Mouse (Mus musculus) left cerebral cortex, postnatal 25 days (tissue): ENCODE results near the gene Birc6. TPM values are rescaled to one million over a fixed set of nuclear protein-coding genes. Genes with fewer than 3 reads are reported as not detected.

Experiments used
- DNase-seq, 2 experiments: peaks; one replicate each; pipeline ENCODE4 v3.0.0; 2022; ENCODE audit warnings: low spot score in 2 of 2, mixed read lengths in 1 of 2
- intact Hi-C: fragments of 180-260 bp; cut with DNase I; formaldehyde crosslinking; loops from one replicate; pipeline ENCODE4 v1.15.1; 2025
- total RNA-seq, 2 experiments: library from RNA; stranded (reverse); gene quantifications; 2 replicates each; pipeline ENCODE4 v1.2.3; 2021

The Birc6 gene
- total RNA-seq, 2 experiments from 2014 or later = 138 to 140 TPM

DNA sequence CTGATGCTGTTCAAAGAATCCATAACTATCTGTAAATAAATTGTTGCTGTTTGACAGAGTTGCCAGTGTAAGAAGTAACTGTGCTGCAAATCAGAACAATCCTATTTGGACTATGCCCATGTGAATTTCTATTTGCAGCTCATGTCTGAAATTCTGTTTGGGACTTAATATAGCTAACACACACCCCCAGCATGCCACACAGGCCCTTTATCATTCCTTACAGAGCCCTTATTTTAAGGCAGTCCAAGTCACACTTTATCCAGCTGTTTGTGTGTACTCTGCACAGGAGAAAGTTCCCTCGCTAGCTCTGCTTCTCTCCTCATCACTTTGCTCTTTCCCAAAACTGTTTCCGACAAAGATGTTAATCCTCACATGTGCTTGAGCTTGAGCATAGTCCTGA lies 15.5 kb downstream of the Birc6 start:
- intact Hi-C loops = no loop called here
- no peak for DNase-seq

DNA sequence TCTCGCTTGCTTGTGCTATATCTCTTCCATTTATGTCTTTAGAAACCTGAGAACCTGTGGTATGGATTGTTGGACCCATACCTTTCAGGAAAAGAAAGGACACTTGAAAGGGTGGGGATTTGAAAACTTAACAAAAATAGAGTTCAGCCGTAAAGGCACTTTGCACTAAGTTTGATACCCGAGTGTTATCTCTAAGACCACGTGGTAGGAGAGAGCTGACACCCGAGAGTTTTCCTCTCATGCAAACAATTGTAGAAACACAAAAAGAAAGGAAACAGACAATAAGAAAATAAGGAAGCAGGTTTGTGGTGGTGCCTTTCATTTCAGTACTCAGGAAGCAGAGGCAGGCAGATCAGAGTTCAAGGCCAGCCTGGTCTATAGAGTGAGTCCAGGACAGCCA lies 26.0 kb downstream of the Birc6 start:
- intact Hi-C loops = no loop called here
- DNase-seq = no peak

GRCm38 (mm10) chr17:74559891-74560290 lies 31.8 kb downstream of the Birc6 start:
- intact Hi-C loops = no loop called here
- DNase-seq = no peak

DNA sequence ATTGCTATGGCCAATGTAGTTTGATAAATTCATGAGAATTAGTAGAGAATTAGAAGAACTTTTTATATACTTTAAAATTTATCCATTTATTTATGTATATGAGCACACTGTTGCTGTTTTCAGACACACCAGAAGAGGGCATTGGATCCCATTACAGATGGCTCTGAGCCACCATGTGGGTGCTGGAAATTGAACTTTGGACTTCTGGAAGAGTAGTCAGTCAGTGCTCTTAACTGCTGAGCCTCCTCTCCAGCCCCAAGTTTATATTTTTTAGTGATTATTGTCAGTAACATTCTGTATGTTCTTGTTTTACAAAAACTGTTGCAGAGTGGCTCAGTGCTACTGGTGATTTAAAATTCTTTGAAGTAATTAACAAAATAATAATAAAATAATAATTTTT lies 36.1 kb downstream of the Birc6 start:
- intact Hi-C loops = no loop called here
- DNase-seq = no peak

DNA sequence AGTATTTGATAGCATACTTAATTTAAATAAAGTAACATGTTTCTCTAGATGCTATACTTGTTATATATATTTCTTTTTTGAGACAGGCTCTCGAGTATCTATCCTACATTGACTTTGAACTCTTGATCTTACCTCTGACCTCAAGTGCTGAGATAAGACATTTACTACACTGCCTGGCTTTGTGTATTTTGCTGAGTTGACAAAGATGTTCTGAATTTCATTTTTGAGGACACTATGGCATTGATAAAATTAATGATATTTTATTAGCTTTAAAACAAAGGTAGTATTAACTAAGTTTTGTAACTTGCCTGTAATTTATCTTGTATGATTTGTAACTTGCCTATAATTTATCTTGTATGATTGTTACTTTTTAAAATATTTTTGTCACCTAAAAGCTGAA lies 41.1 kb downstream of the Birc6 start:
- intact Hi-C loops = no loop called here
- DNase-seq = no peak

GRCm38 (mm10) chr17:74570585-74570984 lies 42.5 kb downstream of the Birc6 start:
- intact Hi-C loops = no loop called here
- no peak for DNase-seq

DNA sequence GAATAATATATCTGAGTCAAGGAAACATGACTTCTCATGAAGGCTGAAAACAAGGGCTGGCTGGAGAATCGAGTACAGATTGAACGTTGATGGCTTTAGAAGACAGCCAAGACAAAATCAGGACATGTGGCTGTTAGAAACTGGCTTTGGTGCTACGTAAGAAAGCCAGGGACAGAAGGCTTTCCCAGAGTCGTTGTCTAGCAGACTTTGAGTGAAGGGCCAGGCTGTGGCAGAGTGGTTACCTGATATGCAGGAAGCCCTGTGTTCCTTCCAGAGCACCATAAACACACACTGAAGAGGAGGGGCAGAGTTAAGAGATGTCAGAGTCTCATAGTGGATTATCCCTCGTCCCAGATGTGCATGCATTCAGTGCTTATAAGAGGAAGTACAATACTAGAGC lies 49.1 kb downstream of the Birc6 start:
- intact Hi-C loops = no loop called here
- no peak for DNase-seq

DNA sequence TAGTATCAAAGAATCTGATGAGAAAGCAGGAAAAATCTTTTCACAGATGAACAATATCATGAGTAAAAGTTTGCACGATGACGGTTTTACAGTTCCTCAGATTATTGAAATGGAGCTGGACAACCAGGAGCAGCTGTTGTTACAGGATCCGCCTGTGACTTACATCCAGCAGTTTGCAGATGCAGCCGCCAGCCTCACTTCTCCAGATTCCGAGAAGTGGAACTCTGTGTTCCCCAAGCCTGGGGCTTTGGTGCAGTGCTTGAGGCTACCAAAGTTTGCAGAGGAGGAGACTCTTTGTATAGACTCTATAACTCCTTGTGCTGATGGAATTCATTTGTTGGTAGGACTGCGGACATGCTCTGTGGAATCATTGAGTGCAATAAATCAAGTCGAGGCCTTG lies 51.5 kb downstream of the Birc6 start:
- intact Hi-C loops = no loop called here
- DNase-seq = no peak

GRCm38 (mm10) chr17:74580738-74581137 lies 52.6 kb downstream of the Birc6 start:
- intact Hi-C loops = no loop called here
- no peak for DNase-seq

- DNase-seq = no peak
- intact Hi-C loops = no loop called here
These were observed 58.7 kb downstream of the Birc6 start for GRCm38 (mm10) chr17:74586768-74587167.

DNA sequence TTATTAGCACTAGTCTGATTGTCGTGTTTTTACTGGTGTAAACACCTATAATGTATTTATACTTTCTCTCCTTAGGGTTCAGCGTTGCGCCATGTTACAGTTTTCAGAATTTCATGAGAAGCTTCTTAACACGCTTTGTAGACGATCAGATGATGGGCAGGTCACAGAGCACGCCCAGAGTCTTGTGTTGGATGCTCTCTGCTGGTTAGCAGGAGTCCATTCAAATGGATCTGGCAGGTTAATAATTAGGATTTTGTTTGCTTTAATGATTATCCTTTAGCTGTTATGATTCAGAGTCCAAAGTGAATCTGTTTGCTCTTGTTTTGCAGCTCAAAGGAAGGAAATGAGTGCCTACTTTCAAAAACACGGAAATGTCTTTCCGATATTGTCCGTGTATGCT lies 70.8 kb downstream of the Birc6 start:
- intact Hi-C loops = no loop called here

GRCm38 (mm10) chr17:74599396-74599795 lies 71.3 kb downstream of the Birc6 start:
- intact Hi-C loops = no loop called here
- no peak for DNase-seq

More for the DNA sequence above, 70.8 kb downstream of the Birc6 start:
- no peak for DNase-seq

DNA sequence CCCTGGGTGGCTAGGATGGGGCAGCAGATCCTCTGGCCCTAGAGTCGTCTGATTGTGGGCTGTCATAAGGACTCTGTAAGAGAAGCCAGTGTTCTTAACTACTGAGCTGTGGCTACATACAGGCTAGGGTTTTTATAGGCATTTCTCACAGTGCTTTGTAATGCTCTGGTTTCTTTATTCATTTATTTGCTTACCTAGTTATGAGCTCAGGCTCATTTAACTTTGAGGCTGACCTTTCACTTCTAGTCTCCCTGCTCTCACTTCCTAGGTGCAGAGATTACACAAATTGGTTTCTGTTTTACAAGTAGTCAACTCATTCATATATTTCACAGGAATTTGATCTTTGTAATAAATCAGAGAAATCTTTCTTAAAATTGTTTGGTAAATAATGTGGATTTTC lies 73.1 kb downstream of the Birc6 start:
- intact Hi-C loops = no loop called here
- no peak for DNase-seq

DNA sequence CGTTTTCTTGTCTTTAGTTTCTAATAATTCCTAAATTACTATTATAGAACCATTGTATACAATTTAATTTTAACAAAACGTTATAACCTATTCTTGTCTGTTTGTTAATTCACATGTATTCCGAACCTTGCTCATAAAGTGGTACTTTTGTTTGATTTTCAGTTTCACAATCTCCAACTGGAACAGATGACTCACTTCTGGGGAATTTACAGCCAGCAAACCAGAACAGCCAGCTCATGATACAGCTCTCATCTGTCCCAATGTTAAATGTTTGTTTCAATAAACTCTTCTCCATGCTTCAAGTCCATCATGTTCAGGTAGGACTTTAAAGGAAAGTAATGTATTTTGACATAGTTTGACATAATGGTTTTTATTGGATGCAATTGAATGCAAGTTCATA lies 102.7 kb downstream of the Birc6 start:
- peak in 1 of 2 experiments; percentile 37 for DNase-seq
- intact Hi-C loops = no loop called here

GRCm38 (mm10) chr17:74642445-74642844 lies 114.3 kb downstream of the Birc6 start:
- no peak for DNase-seq
- intact Hi-C loops = loop anchor here (10.0 kb wide), 1 partner anchor 148 kb away; no protein-coding TSS in a partner anchor

DNA sequence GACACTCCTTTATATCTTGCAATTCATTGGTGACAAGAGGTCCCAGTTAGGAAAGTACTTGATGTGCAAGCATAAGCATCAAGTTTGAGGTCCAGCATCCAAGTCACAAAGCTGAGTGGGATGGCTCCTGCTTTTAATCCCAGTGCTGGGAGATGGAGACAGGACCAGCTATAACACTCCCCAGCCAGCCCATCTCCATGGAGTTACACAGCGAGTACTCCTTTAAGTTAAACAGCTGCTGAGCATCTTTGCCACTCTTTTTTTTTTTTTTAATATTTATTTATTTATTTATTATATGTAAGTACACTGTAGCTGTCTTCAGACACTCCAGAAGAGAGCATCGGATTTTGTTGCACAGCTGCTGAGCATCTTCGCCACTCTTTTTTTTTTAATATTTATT lies 130.3 kb downstream of the Birc6 start:
- no peak for DNase-seq
- intact Hi-C loops = no loop called here

GRCm38 (mm10) chr17:74668010-74668409 lies 139.9 kb downstream of the Birc6 start:
- no peak for DNase-seq
- intact Hi-C loops = no loop called here

GRCm38 (mm10) chr17:74670031-74670430 lies 141.9 kb downstream of the Birc6 start:
- DNase-seq = no peak
- intact Hi-C loops = loop anchor here (10.0 kb wide), 1 partner anchor 415 kb away; no protein-coding TSS in a partner anchor

DNA sequence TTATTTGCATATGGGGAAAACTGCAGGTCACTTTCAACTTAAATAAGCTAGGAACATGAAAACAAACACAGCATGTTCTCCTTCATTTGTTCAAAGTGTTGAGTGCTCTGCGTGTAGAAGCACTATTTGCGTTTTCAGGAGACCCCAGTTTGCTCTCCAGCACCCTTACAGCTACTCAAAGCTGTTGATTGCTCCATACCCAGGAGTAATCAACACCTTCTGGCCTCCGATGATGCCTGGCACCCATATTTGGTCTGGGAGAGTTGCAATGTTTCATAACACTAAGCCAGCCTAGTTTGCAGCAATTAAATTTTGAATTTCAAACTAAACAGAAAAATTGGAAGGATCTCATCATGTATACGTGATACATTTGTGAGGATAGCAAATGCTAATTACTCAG lies 144.4 kb downstream of the Birc6 start:
- DNase-seq = no peak
- intact Hi-C loops = loop anchor here (10.0 kb wide), 1 partner anchor 412 kb away; no protein-coding TSS in a partner anchor

DNA sequence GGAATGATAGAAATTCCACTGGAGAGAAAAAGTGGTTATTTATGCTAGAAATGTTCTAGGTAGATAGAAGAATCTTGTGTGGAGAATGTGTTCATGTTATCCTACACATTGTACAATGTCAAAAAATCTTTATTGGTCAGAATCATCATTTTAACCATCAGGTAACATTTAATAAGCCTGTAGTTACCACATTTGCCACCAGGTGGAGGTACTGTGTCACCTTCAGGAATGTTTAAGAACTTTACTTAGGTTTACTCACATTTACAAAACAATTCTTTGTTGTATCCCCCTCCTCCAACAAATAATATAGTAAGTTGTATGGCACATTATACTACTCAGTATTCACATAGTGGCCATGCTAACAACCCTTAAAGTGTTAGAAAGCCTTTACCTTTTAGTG lies 145.2 kb downstream of the Birc6 start:
- intact Hi-C loops = loop anchor here (10.0 kb wide), 1 partner anchor 412 kb away; no protein-coding TSS in a partner anchor
- peak; percentile 25 to 60 for DNase-seq

- DNase-seq = no peak
- intact Hi-C loops = loop anchor here (10.0 kb wide), 1 partner anchor 407 kb away; no protein-coding TSS in a partner anchor
These were observed 150.0 kb downstream of the Birc6 start for GRCm38 (mm10) chr17:74678061-74678460.

GRCm38 (mm10) chr17:74684927-74685326 lies 156.8 kb downstream of the Birc6 start:
- intact Hi-C loops = no loop called here
- no peak for DNase-seq
